Mouse (Mus musculus) cerebellum, postnatal 14 days (tissue): ENCODE measurements at regions not wholly inside any gene's neighbourhood (a gene's known extent, or its start where the extent isn't known, plus 50 kb on each side); places are given as distances from the start of the nearest gene placed in this dataset.

ENCODE experiments used
- DNase-seq, 2 experiments: peaks; one replicate each; pipeline ENCODE4 v3.0.0; 2021; ENCODE audit warnings: mixed read lengths in 2 of 2

DNA sequence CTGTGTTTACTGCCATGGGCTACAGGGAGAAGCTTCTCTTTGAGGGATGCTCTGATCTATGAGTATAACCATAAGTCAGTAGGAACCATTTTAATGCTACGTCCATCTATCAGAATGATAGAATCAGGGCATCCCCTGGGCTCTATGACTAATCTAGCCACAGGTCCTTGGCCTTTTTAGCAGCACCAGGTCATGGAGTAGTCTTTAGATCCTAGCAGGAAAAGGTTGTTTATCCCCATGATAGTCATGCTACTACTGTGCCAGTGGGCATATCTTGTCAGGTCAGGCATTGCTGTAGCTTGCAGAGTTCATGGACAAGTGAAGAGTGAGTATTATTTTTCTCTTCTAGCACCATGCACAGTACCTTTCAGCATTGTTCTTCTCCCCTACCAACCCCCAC lies 226.2 kb upstream of the Id2 start:
- DNase-seq = no peak

DNA sequence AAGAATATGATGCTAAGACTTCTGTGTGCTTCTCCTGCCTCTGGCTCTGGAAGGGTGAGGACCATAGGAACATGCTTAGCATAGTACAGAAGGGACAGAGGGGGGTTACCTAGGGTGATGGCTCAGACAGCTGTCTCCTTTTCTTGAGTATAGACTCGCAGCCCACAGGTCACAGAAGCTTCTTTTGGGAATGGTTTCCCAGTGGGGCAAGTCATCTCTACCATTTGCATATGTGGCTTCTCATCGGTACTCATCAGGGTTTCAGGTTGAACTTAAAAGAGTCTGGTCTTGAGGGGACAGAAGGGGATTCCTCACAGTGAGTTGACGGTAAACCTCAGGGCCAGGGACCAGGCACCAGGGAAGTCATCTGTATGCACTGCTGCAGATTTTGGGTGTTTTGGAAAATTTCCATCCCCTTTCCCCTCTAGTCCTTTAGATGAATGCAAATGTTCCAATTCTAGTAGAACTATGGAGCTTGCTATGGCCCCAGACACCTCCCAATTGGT lies 223.4 kb upstream of the Id2 start:
- no peak for DNase-seq

DNA sequence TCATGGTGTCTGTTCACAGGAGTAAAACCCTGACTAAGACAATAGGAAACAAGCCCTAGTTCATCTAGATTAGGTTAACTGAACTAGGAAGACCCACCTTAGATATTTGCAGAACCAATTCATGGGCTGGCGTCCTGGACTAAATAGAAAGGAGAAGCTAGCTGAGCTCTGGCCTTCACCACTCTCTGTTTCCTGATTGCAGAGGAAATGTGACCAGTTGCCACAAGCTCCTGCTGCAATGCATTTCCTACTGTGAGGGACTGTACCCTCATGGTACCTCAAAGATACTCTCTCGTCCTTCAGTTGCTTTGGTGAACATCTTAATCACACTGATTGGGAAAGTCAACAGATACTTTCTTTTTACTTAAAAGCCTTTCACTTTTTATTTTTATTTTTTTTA lies 222.9 kb upstream of the Id2 start:
- no peak for DNase-seq

DNA sequence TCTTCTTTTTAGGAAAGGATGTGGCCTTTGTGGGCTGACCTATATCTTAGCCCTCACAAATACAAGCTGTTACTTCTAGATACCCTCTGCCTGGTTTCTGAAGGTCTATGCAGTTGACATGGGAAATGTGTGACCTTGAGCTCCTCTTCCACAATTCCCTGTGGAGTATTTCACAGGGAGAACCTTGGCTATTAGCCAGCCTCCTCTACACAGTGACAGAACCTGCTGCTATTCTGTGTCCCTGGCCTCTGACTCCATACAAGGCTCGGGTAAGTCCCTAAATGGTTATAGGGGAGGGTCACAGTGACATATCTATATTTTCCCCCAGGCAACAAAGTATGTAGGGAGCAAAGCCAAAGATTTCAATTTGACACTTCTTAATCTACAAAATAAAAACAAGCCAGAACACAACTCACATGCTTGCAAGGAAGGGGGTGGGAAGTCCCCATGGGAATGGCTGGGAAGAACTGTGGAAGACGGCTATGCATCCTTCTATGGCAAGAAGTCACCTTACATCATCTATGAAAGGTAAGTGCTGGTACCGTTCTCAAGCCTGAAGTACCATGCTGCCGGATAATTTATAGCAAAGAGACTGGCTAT lies 221.2 kb upstream of the Id2 start:
- DNase-seq = no peak

DNA sequence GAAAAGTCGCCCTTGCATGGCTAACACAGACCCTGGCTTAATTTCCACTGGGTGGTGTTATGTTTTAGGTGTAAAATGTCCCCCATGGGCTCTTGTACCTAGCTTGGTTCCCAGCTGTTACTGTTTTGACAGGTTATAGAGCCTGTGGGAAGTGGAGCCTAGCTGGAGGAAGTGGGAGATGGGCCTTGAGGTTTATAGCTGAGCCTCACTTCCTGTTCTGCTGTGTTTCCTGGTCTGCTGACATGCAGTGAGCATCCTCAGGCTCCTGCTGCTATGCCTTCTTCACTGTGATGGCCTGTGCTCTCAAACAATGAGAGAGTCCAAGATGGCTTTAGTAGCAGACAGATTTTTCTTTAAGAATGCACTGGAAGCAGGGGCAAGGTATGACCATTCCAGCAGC lies 219.0 kb upstream of the Id2 start:
- no peak for DNase-seq

DNA sequence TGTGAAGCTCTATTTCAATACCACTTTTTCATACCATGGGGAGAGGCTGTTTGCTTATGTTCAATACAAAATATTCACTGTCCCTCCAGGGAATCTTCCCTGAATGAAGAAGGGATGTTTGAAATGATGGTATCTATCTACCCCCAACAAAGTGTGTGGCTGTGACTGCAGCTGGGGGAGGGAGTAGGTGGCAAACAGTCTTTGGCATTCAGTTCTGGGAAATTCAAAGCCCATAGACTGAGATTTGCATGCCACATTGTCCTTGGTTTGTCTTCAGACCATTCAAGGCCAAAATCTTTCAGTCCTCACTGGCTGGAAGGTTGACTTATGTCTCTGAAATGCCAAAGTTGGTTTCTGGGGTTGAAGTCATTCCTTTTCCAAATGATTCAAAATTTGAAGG lies 216.3 kb upstream of the Id2 start:
- no peak for DNase-seq

DNA sequence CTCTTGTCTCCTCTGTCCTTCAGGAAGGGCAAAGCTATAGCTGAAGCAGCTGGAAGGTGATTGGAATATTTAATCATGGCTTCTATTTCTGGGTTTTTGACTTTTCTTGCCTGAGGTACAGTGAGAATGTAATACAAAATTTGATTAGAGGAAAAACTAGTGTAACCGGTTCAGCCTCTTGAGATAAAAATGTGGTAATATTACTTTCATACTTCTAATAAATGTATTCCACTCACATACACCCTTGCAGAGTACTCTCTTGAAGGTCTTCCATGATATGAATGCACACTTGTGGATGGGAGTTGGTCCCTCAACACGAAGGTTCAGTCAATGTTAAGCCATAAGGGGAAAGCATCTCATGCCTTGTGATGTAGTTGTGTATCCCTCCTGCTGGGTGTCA lies 215.4 kb upstream of the Id2 start:
- DNase-seq = no peak

DNA sequence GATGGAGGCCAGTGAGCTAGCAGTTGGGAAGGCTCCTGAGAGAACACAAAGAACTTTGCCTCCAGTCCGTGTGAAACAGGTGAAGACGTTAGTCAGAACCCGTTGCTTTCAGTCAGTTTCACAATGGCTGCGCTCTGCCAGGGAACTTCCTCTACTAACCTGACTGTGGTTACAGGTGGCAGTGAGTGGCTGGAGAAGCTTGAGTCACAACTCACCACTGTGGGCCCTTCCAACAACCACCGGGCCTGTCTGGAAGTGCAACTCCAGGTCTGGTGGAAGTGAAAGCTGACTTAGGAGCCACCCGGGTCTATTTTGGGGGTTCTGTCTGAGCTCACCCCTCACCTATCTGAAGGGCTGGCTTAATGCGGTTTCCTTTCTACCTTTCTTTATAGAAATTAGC lies 214.8 kb upstream of the Id2 start:
- no peak for DNase-seq

DNA sequence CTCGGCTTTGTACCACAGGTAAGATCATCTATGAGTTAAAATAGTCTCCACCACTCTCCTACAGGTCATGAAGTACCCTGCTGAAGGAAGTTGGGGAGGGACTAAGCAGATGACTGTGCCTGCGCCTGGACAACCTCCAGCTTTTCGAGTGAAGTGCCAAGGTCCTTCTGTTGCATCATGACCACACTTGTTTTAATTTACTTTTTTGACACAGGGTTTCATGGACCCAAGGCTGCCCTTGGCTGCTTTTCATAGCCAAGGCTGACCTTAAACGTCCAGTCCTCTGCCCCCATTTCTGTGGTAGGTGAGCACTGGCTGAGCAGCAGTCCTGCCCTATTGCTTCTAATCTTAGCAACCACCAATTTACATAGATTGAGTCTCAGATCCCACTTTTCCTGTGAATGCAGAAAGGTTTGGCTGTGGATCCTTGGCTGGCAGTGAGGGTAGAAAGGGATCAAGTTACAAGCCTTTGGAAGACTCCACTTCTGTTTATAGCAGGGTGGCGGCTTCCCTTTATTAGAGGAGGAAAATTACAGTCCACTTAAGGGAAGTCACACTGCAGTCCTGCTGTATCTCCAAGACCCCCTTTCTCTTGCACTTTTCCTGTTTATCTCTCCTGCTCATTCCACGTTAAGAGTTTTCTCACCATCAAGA lies 213.5 kb upstream of the Id2 start:
- DNase-seq = peak in 1 of 2 experiments; percentile 29

DNA sequence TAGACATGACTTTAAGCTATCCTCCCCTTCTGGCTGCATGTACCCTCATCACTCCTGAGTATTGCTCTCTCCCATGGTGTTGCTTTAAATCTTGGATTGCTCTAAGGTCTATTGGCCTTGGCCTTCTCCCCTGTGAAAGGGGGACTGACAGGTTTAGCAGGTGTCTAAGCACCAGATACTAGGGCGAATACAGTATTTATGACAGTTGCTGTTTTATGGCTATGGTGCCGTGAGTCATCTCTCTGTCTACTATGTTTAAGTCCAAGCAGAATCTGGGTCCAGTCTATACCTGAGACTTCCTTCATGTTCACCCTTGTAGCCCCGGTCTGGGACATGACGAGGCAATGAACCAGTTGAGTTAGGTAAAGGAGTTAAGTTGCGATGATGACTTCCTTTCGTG lies 212.3 kb upstream of the Id2 start:
- DNase-seq = no peak

DNA sequence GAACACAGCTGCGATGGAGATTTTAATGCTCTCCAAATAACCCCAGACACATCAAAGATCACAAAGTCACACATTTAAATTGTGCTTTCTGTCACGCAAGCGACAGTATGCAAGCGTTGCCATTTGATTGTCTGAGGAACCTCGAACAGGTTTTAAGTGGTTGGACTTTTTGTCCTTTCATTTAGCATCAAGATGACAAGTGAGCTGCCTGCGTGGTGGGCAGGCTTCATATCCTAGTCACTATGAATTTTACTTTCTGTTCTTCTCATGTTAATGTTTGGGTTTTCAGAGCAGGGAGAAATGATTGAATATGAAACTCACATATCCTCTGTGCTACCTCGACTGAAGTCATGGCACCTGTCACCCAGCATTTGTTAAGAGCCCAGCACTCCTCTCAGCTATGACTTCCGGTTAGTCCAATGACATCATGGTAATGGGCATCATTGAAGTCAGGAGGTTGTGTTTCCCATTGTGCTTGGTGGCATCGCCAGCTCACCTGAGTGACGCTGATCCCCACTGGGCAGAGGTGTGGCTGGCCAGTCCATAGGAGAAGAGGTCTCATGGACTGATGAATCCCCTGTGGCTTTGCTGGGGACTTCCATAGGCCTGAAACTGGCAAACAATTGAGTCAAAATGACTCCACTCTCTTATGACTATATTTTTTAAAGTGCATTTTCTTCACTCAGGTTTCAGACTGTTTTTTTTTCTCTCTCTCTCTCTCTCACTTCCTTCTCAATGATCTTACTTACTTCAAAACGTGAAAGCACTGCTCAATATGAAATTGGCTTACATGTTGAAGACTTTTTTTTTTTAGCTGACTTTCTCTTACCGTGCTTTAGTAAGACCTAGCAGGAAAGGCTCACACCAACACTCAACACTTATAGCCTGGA lies 209.1 kb upstream of the Id2 start:
- DNase-seq = no peak

DNA sequence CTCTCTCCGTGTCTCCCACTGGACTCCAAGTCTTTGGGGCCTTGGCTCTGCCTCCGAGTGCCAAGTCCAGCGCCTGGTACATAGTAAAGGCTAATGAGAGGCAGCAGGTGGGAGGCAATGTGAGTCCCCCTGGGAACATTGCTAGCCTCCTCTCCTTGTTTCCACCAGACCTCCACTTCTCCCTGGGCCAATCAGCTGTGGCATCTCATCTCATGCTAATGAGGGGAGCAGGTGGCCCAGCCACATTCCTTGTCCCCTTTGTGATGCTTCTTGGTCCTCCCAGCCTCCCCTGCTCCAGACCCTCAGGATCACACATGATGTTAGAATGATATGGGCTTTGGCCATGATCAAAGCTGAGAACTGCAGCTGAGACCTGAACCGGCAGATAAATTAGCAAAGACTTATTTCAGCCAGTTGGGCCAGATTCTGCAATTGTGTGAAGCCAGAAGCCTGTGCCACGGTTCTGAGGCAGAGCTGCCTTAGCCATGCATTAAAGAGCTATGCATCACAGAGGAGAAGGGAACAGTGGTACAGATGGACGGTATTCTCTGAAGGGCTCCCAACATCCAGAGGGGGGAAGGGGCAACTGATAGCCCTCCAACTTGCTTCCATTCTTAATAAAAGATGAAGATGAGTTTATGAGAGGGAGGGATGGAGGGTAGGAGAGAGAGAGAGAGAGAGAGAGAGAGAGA lies 208.0 kb upstream of the Id2 start:
- no peak for DNase-seq

DNA sequence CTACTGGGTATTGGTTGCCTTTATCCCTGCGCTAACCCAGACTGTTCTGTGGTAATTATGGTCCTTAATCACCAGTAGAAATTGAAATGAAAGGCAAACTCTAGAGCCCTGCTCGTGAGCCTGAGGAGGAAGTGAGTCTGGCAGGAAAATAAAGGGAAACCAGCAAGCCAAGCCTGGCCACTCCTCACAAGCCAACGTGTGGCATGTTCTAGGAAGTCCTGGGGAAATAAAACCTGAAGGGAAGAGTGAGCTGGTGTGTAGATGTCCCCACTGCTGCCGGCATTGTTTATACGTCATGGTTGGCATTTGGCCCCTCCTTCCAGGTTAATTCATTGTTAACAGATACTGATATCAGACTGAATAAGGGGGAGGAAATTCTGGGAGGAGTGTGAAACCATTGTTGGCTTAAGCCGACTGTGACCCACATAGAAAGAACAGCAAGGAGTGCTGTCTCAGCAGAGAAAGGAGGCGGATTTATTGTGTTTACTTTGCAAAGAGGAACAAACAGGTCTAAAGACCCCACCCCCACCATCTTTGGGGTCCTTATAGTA lies 206.6 kb upstream of the Id2 start:
- no peak for DNase-seq

DNA sequence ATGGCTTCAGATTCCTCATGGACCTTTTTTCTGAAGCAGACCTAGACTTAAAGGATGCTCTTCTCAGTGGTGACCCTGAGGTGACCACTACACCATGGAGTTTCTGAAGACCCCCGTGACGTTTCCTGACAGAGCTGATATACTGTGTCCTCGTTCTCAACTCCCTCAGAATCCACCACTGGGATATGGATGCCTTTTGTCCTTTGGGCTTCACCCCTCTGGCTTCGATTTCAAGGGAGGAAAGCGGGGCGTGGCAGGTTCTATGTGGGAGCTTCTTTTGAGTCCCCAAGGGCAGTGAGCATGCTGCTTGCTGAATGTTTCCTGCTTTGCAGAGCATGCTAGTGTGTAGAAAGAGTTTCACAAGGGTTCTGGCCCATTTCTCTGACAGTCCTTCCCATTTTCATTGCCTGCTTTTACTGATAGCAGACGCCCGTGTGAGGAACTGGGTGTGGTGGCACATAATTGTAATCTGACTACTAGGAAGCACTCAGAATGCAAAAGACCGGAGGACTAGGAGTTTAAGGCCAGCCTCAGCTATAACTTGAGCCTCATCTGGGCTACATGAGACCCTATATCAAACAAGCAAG lies 204.0 kb upstream of the Id2 start:
- DNase-seq = no peak

DNA sequence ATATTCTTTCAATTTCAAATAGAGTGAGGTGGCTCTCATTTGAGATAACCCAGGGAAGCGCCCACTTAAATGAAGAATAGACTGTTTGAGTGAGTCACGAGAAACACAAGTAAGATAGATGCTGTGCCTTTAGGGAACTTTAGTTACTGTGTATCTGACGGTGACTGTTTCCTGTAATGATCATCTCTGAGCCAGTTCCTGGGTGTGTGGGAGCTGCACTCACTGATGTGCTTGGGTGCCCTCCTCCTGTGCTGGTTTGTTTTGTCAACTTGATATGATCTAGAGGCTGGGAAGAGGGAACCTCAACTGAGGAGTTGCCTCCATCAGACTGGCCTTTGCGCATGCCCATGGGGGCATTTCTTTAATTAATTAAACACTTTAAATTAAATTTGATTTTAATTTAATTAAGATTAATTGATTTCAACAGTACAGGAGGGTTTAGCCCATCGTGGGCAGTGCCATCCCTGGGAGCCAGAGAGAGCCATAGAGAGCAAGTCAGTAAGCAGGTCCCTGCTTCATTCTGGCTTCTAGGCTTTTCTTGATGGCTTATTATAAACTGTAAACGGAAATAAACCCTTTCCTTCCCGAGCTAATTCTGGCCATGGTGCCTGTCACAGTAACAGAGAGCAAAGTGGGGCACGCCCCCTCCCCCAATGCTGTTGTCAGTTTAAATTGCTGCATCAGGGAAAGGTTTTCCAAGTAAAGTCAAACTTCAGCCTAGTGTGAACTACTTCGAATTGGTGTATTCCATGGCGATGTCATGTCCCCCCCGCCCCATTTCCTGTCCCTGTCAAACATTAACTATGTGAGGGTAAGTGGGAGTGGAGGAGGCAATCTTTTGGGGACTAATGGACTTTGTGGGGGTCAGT lies 202.9 kb upstream of the Id2 start:
- DNase-seq = no peak

DNA sequence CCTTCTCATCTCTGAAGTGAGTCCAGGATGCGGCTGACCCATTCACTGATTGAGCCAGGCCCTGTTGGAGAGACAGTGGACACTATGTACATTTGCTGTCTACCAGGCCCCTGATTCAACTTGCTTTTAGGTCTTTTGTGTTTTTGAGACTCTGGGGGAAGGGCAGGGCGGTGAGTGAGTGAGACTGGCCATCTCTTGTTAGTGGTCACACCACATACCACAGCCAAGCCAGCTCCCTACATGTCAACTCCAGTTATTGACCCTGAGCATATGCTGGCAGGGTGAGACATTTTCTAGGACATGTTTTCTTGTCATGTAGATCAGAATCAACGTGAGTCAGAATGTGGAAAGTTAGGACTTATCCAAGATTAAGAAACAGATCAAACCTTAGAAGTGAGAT lies 201.8 kb upstream of the Id2 start:
- no peak for DNase-seq

DNA sequence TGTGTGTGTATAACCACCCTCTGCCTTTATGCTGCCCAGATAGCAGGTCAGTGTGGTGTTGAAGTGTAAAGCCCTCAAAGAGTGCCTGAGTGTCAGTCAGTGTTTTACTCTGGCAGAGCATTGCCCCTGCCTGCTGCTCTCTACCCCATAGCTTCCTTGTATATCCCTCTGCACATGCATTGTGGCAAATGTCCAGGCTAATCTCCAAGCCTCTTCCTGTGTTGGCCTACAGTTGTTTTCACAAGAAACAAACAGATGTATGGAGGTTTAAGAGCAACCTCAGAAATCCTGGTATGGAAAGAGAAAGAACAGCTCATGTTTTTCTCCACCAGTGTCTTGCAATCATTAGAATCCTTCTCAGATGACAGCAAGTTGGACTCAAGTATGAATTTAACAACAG lies 201.0 kb upstream of the Id2 start:
- DNase-seq = no peak

DNA sequence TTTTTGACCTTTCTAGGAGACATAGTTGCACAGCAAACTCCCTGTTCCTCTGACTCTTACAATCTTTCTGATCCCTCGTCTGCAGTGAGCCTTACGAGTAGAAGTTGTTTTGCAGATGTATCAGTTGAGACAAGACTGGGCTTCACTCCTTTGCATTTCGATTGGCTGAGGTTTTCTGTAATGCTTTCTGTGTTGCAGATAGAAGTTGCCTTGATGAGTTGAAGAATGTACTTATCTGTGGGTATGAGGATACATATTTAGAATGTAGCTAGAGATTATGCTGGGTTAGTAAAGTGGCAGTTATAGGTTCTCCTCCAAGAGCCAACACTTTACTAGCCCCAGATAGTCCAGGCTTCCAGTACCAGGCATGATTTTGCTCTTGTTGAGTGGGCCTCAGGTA lies 199.7 kb upstream of the Id2 start:
- no peak for DNase-seq

DNA sequence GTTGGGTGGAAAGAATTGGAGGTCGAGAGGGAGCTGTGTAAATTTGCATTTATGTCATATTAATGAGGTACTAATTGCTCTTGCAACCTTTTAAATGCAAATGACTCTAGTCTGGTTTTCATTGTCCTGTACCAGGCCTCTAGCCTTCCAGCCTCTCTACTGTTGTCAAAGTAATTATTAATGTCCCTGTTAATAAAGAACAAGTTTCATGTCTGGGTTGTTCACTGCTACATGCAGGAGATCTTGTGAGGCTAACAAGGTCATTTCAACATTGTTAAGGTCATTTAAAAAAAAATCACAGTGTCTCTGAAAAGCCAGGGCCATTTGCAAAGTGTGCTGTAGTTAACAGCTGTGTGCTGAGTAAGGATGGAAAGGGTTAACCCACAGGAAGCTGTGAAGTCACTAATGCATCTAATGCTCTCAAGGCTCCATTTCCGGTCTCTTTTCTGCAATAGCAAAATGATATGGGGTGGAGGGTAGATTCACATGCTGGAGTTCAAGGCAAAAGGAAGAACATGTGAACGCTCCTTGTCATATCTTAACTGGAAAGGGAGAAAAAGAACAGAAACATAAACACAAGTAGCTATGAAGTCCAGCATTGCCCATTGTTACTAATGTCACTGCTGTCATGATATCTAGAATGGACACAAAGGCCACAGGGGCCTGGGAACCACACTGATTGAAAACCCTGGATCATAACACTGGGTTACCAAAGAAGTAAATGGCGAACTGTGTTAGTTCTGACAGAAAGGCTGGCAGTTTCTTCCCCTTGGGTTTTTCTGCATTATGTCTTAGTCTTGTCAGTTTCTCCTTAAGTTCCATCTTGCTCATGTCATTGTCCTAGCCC lies 197.5 kb upstream of the Id2 start:
- no peak for DNase-seq

DNA sequence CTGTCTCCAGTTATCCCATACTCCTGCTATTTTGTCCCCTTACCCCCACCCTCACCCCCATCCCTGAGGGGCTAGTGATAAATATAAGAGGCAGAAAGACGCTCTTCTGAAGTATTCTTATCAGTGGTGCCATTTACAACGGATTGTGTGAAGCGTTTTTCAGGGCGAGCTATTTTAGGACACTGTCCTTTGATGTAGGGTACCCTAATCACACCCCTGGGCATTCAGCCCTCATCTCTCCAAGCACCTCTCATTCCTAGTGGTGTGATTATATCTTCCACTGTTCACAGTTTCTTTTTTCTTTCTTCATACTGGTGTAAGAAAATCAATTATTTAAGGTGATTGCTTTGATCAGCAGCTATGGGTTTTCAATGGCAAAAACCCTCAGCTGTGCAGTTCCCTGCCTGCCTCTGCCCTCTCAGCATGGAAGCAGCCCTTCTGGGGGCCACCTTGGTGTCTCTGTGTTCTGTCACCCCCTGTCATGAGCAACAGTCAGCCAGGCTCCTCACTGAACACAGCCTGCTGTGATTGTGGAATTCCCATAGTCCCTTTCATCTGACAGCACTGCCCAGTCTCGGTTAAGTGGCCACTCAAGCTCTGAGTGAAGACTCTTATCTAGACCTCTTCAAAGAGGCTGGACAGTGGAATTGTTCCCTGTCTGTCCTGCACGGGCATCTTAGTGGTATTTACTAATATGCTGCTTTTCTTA lies 196.7 kb upstream of the Id2 start:
- no peak for DNase-seq
